Mouse (Mus musculus): ENCODE data around the gene Yars. TPM values are rescaled to one million over a fixed set of nuclear protein-coding genes. Genes with fewer than 3 reads are reported as not detected.
"Not testable (repeated sequence)": the region's sequence is repeated elsewhere in the genome, so short reads cannot be mapped to it uniquely, and the experiment has no call there.

The Yars gene
- total RNA-seq, 2 experiments from 2014 or later = 103 to 110 TPM

GRCm38 (mm10) chr4:129179560-129179959 is 10.0 kb upstream of the Yars start:
- intact Hi-C loops (cut with DNase I) = no loop called here
- DNase-seq (ENCODE audit: low spot score in 2 of 2) = no peak

GRCm38 (mm10) chr4:129188041-129188659 is 1.4 kb upstream of the Yars start:
- intact Hi-C loops (cut with DNase I) = loop anchor here (10.0 kb wide), 1 partner anchor 53 kb away; the partner anchor contains the start of gene Fndc5
- DNase-seq (ENCODE audit: low spot score in 2 of 2) = no peak

- intact Hi-C loops (cut with DNase I) = loop anchor here (10.0 kb wide), 1 partner anchor 54 kb away; the partner anchor contains the start of gene Fndc5
Measured at GRCm38 (mm10) chr4:129188803-129189541, 588 bp upstream of the Yars start.

DNA sequence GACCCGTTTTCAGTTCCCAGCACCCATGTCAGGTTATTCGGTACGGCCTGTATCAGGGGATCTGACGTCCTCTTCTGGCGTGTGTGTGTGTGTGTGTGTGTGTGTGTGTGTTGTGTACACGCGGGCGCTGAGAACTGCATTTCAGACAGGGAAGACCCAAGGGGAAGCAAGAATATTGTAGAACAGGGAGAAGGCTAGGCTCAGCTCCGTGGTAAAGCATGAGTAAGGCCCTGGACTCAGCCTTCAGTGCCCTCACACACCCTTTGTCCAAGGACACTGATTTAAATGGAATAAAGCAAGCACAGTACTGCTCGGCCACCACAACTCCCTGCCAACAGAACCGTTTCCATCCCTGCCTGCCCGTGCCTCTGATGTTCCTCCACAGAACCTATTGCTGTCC is 978 bp downstream of the Yars start:
- intact Hi-C loops (cut with DNase I) = no loop called here
- peak in 1 of 2 experiments; percentile 26 for DNase-seq (ENCODE audit: low spot score in 2 of 2)

More at GRCm38 (mm10) chr4:129188803-129189541, 588 bp upstream of the Yars start:
- DNase-seq (ENCODE audit: low spot score in 2 of 2) = peak; percentile 53

- intact Hi-C loops (cut with DNase I) = no loop called here
- DNase-seq (ENCODE audit: low spot score in 2 of 2) = no peak
Measured at GRCm38 (mm10) chr4:129191691-129192090, 2.1 kb downstream of the Yars start.

DNA sequence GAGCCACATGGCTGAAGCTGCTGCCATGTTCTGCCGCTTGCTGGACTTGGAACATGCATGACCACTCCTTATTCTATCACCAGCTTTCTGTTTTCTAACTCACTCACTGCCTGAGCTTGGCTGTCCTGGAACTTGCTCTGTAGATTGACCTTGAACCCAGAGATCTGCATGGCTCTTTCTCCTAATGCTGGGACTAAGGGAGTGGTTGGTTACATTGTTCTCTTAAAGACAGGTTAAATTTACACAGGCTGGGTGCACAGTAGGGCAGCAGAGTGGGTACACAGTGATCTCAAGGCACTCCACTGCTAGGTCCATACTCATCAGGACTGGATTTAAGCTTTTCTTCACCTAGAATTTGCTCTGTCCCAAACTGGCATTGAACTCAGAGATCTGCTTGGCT is 4.7 kb downstream of the Yars start:
- no peak for DNase-seq (ENCODE audit: low spot score in 2 of 2)
- intact Hi-C loops (cut with DNase I) = no loop called here

- DNase-seq (ENCODE audit: low spot score in 2 of 2) = no peak
- intact Hi-C loops (cut with DNase I) = no loop called here
Measured at GRCm38 (mm10) chr4:129197514-129197913, 8.0 kb downstream of the Yars start.

GRCm38 (mm10) chr4:129204655-129205054 is 15.1 kb downstream of the Yars start:
- intact Hi-C loops (cut with DNase I) = no loop called here
- peak in 1 of 2 experiments; percentile 49 for DNase-seq (ENCODE audit: low spot score in 2 of 2)

DNA sequence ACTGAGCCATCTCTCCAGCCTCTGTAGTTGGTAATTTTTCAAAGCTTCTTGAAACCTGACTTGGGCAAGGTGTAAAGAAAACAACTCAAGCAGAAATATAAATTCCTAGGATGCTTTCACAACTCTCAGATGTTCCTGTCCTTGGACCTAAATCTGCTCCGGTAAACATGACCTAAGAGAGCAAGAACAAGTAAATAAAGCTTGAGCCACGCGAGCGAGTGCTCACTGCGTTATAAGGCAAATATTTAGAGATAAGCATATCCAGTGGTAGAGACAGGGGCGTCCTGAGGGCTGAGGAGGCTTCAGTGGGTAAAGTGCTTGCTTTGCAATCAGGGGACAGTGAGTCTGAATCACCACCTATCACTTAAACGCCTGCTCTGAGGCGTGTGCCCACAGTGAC is 17.2 kb downstream of the Yars start:
- intact Hi-C loops (cut with DNase I) = no loop called here
- DNase-seq (ENCODE audit: low spot score in 2 of 2) = no peak

DNA sequence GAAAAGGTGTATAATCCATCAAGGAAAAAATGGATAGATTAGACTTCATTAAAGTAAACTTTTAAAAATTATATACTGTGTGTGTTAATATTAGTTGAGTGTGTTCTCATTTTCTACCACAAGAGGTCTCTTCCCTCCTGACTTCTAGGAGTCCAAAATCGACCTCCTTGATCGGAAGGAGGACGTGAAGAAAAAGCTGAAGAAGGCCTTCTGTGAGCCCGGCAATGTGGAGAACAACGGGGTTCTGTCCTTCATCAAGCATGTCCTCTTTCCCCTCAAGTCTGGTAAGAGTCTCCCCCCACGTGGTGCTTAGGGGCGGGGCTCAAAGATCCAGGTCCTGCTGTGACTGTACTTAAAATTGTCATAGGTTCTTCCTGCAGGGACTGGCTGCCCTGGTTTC is 19.9 kb downstream of the Yars start:
- intact Hi-C loops (cut with DNase I) = no loop called here
- peak in 1 of 2 experiments; percentile 28 for DNase-seq (ENCODE audit: low spot score in 2 of 2)

- intact Hi-C loops (cut with DNase I) = loop anchor here (2.0 to 5.0 kb wide), 2 partner anchors 65 to 246 kb away; no protein-coding TSS in a partner anchor
- DNase-seq (ENCODE audit: low spot score in 2 of 2) = no peak
Measured at GRCm38 (mm10) chr4:129211461-129211860, 21.9 kb downstream of the Yars start.

- intact Hi-C loops (cut with DNase I) = loop anchor here (5.0 kb wide), 1 partner anchor 245 kb away; no protein-coding TSS in a partner anchor
- not testable (repeated sequence) for DNase-seq (ENCODE audit: low spot score in 2 of 2)
Measured at GRCm38 (mm10) chr4:129212486-129212885, 22.9 kb downstream of the Yars start.

- DNase-seq (ENCODE audit: low spot score in 2 of 2) = no peak
- intact Hi-C loops (cut with DNase I) = no loop called here
Measured at GRCm38 (mm10) chr4:129218569-129219175, 29.1 kb downstream of the Yars start.

- intact Hi-C loops (cut with DNase I) = no loop called here
- no peak for DNase-seq (ENCODE audit: low spot score in 2 of 2)
Measured at GRCm38 (mm10) chr4:129219198-129219597, 29.6 kb downstream of the Yars start.

DNA sequence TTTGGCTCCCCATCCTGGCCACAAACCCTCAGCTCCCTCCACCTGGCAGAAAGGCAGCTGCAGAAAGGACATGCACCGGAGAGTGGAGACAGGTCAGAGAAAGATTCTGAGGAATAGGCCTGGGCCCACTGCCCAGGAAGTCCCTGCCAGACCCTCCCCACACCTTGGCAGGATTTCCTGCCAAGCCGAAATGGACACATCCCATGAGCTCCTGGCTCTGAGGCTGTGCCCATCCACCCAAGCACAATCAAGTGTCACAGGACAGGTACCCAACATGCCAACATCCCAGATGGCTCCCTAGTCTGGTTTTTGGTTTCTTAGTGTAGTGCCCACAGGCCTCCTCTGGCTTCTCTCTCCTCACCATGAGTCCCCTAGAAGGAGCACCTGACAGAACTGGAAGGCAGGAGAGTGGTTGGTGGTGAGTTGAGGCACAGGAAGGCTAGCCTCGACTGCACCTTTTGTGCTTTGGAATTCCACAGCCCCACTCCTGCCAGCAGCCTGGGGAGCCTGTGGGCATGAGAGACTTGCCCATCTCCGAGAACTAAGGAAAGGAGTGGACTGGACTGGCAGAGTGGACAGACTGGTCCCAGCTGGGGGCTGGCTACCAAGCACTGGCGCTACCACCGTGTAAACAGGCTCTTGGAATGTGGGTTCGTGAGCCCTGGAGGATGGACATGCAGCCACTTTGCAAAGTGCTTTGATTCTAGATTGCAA is 31.0 kb downstream of the Yars start:
- intact Hi-C loops (cut with DNase I) = loop anchor here (5.0 kb wide), 1 partner anchor 52 kb away; no protein-coding TSS in a partner anchor

GRCm38 (mm10) chr4:129221097-129222010 is 31.8 kb downstream of the Yars start:
- no peak for DNase-seq (ENCODE audit: low spot score in 2 of 2)
- intact Hi-C loops (cut with DNase I) = loop anchor here (5.0 kb wide), 1 partner anchor 51 kb away; no protein-coding TSS in a partner anchor

More for the DNA sequence above, 31.0 kb downstream of the Yars start:
- DNase-seq (ENCODE audit: low spot score in 2 of 2) = no peak

DNA sequence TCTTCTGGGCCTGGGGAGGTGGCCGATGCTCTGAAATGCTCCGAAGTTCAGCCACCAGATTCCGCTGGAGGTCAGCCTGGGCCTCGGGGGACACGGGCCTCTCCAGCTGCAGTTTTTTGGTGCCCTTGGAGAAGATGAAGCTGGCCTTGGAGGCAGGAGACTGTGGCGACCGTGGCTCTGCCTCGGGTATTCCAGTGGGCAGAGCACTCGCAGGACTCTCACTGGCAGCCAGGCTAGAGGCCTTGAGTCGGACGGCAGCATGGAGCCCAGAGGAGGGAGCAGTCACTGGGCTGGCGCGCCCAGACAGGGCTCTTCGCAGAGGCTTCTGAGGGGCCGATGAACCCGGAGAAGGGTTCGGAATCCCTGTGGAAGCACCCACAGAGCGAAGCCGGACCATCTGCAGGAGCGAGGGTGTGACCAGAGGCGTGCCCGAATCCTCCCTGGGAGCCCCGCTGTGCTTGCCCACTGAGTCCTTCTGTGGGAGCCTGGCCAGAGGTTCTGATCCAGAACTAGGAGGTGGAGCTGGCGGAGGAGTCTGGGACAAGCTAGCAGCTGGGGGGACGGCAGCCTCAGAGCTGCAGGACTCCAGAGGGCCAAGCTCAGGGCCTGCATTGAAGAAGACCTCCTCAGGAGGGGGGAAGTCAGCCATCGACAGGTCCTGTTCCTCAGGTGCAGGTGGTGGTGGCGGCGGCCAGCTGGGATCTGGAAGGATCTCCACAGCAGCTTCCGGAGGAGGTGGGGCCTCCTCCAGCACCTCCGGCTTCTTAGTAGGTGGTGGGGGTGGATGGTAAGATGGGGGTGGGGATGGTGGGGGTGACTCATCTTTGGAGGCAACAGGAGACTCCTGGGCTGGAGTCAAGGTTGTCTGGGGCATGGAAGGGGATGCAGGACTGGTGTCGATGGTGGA is 32.7 kb downstream of the Yars start:
- intact Hi-C loops (cut with DNase I) = loop anchor here (5.0 kb wide), 1 partner anchor 50 kb away; no protein-coding TSS in a partner anchor
- no peak for DNase-seq (ENCODE audit: low spot score in 2 of 2)
